Mouse (Mus musculus): Measurements from ENCODE around the gene 3110082I17Rik. TPM values are rescaled to one million over a fixed set of nuclear protein-coding genes. Genes with fewer than 3 reads are reported as not detected.

3110082I17Rik gene
- total and polyA plus RNA-seq, 2 experiments: 1.6 to 7.4 TPM

GRCm38 (mm10) chr5:139441726-139442018 is 18.7 kb downstream of the 3110082I17Rik start:
- H3K4me1 ChIP-seq (ENCODE audit: control insufficient read depth, insufficient read depth, low read length): no peaks in the 10 kb centered on the region
- H3K27me3 ChIP-seq (ENCODE audit: control insufficient read depth, insufficient read depth, low read length): no peaks in the 10 kb centered on the region
- H3K9ac ChIP-seq (ENCODE audit: low read depth, low read length): no peak overlapping the region
- H3K79me2 ChIP-seq (ENCODE audit: control insufficient read depth, insufficient read depth, low read length): no peaks in the 10 kb centered on the region
- WGBS: 88% methylated on average over 2 of the region's 2 CpGs
- H3K36me3 ChIP-seq (ENCODE audit: control insufficient read depth, insufficient read depth, low read length): no peaks in the 10 kb centered on the region
- DNase-seq (ENCODE audit: extremely low read depth, low read depth, low spot score): no peak
- no peak overlapping the region for H3K4me3 ChIP-seq (ENCODE audit: insufficient read depth, low read depth, low read length)
- no peak overlapping the region for H3K27ac ChIP-seq (replicated peaks; ENCODE audit: insufficient read depth, low read depth, low read length)
- no peak for TF ChIP-seq POLR2A (IDR thresholded peaks at IDR 0.05; ENCODE audit: extremely low read depth, insufficient read depth, low read length)
- TF ChIP-seq CTCF (IDR thresholded peaks at IDR 0.05; ENCODE audit: low read depth, low read length): no peak

- 93% methylated on average over 11 of the region's 11 CpGs for WGBS
- Histone ChIP-seq H3K9ac (ENCODE audit: low read depth, low read length) (no peak overlapping the region), H3K4me3 (ENCODE audit: insufficient read depth, low read depth, low read length) (no peak overlapping the region), H3K79me2 (ENCODE audit: control insufficient read depth, insufficient read depth, low read length) (no peaks in the 10 kb centered on the region), H3K4me1 (ENCODE audit: control insufficient read depth, insufficient read depth, low read length) (no peaks in the 10 kb centered on the region), H3K36me3 (ENCODE audit: control insufficient read depth, insufficient read depth, low read length) (no peaks in the 10 kb centered on the region), H3K27ac (replicated peaks; ENCODE audit: insufficient read depth, low read depth, low read length) (no peak overlapping the region), H3K27me3 (ENCODE audit: control insufficient read depth, insufficient read depth, low read length) (no peaks in the 10 kb centered on the region)
- TF ChIP-seq CTCF (IDR thresholded peaks at IDR 0.05; ENCODE audit: low read depth, low read length): no peak
- no peak for TF ChIP-seq POLR2A (IDR thresholded peaks at IDR 0.05; ENCODE audit: extremely low read depth, insufficient read depth, low read length)
- no peak for DNase-seq (ENCODE audit: extremely low read depth, low read depth, low spot score)
These were observed 19.2 kb downstream of the 3110082I17Rik start for GRCm38 (mm10) chr5:139440926-139441725.

GRCm38 (mm10) chr5:139440451-139440850 is 19.9 kb downstream of the 3110082I17Rik start:
- DNase-seq (ENCODE audit: extremely low read depth, low read depth, low spot score): no peak
- Histone ChIP-seq H3K27ac (replicated peaks; ENCODE audit: insufficient read depth, low read depth, low read length) (no peak overlapping the region), H3K36me3 (ENCODE audit: control insufficient read depth, insufficient read depth, low read length) (no peaks in the 10 kb centered on the region), H3K79me2 (ENCODE audit: control insufficient read depth, insufficient read depth, low read length) (no peaks in the 10 kb centered on the region), H3K4me3 (ENCODE audit: insufficient read depth, low read depth, low read length) (no peak overlapping the region), H3K27me3 (ENCODE audit: control insufficient read depth, insufficient read depth, low read length) (no peaks in the 10 kb centered on the region), H3K4me1 (ENCODE audit: control insufficient read depth, insufficient read depth, low read length) (no peaks in the 10 kb centered on the region), H3K9ac (ENCODE audit: low read depth, low read length) (no peak overlapping the region)
- WGBS: 90% methylated on average over 5 of the region's 5 CpGs
- TF ChIP-seq POLR2A (IDR thresholded peaks at IDR 0.05; ENCODE audit: extremely low read depth, insufficient read depth, low read length) (no peak), CTCF (IDR thresholded peaks at IDR 0.05; ENCODE audit: low read depth, low read length) (no peak)

- no peaks in the 10 kb centered on the region for H3K36me3 ChIP-seq (ENCODE audit: control insufficient read depth, insufficient read depth, low read length)
- WGBS: 89% methylated on average over 12 of the region's 12 CpGs
- no peak overlapping the region for H3K4me3 ChIP-seq (ENCODE audit: insufficient read depth, low read depth, low read length)
- no peaks in the 10 kb centered on the region for H3K79me2 ChIP-seq (ENCODE audit: control insufficient read depth, insufficient read depth, low read length)
- no peak for DNase-seq (ENCODE audit: extremely low read depth, low read depth, low spot score)
- no peak overlapping the region for H3K27ac ChIP-seq (replicated peaks; ENCODE audit: insufficient read depth, low read depth, low read length)
- TF ChIP-seq CTCF (IDR thresholded peaks at IDR 0.05; ENCODE audit: low read depth, low read length) (no peak), POLR2A (IDR thresholded peaks at IDR 0.05; ENCODE audit: extremely low read depth, insufficient read depth, low read length) (no peak)
- no peak overlapping the region for H3K9ac ChIP-seq (ENCODE audit: low read depth, low read length)
- H3K4me1 ChIP-seq (ENCODE audit: control insufficient read depth, insufficient read depth, low read length): no peaks in the 10 kb centered on the region
- no peaks in the 10 kb centered on the region for H3K27me3 ChIP-seq (ENCODE audit: control insufficient read depth, insufficient read depth, low read length)
These were observed 21.9 kb downstream of the 3110082I17Rik start for GRCm38 (mm10) chr5:139438440-139438839.

GRCm38 (mm10) chr5:139437769-139438168 is 22.6 kb downstream of the 3110082I17Rik start:
- H3K27me3 ChIP-seq (ENCODE audit: control insufficient read depth, insufficient read depth, low read length): no peaks in the 10 kb centered on the region
- H3K4me1 ChIP-seq (ENCODE audit: control insufficient read depth, insufficient read depth, low read length): no peaks in the 10 kb centered on the region
- DNase-seq (ENCODE audit: extremely low read depth, low read depth, low spot score): no peak
- TF ChIP-seq CTCF (IDR thresholded peaks at IDR 0.05; ENCODE audit: low read depth, low read length): no peak
- H3K79me2 ChIP-seq (ENCODE audit: control insufficient read depth, insufficient read depth, low read length): no peaks in the 10 kb centered on the region
- no peak overlapping the region for H3K4me3 ChIP-seq (ENCODE audit: insufficient read depth, low read depth, low read length)
- no peak overlapping the region for H3K9ac ChIP-seq (ENCODE audit: low read depth, low read length)
- no peak overlapping the region for H3K27ac ChIP-seq (replicated peaks; ENCODE audit: insufficient read depth, low read depth, low read length)
- no peaks in the 10 kb centered on the region for H3K36me3 ChIP-seq (ENCODE audit: control insufficient read depth, insufficient read depth, low read length)
- 92% methylated on average over 4 of the region's 4 CpGs for WGBS

GRCm38 (mm10) chr5:139434940-139435339 is 25.4 kb downstream of the 3110082I17Rik start:
- Histone ChIP-seq H3K36me3 (ENCODE audit: control insufficient read depth, insufficient read depth, low read length) (no peaks in the 10 kb centered on the region), H3K4me3 (ENCODE audit: insufficient read depth, low read depth, low read length) (no peak overlapping the region), H3K27me3 (ENCODE audit: control insufficient read depth, insufficient read depth, low read length) (no peaks in the 10 kb centered on the region), H3K4me1 (ENCODE audit: control insufficient read depth, insufficient read depth, low read length) (no peaks in the 10 kb centered on the region), H3K27ac (replicated peaks; ENCODE audit: insufficient read depth, low read depth, low read length) (no peak overlapping the region), H3K79me2 (ENCODE audit: control insufficient read depth, insufficient read depth, low read length) (no peaks in the 10 kb centered on the region), H3K9ac (ENCODE audit: low read depth, low read length) (no peak overlapping the region)
- DNase-seq (ENCODE audit: extremely low read depth, low read depth, low spot score): no peak
- TF ChIP-seq CTCF (IDR thresholded peaks at IDR 0.05; ENCODE audit: low read depth, low read length): no peak
- no peak for TF ChIP-seq POLR2A (IDR thresholded peaks at IDR 0.05; ENCODE audit: extremely low read depth, insufficient read depth, low read length)
- WGBS: 82% methylated on average over 8 of the region's 8 CpGs
